Comparison of ENCODE assay signal across 25 mouse cellular contexts in the genomic region with DNA sequence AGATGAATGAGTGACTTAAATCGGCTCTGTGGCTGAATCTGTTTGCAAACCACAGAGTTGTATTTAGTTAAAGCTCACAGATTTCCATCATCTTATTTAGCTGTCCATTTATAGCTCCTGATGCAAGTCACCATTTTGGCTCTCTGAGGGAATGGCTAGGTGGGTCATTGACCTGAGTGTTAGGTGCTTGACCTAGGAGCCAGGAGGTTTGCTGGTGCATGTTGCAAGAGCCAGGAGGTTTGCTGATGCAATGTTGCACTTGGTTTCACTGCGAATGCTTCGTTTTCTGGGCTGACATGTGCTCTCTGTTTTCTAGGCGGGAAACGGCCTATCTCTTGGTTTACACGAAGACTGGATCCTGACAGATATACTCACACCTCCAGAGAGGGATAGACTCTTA. TPM values are rescaled to one million over a fixed set of nuclear protein-coding genes. Genes with fewer than 3 reads are reported as not detected.
"Had no signal": no experiment of that assay in that cellular context is flagged by ENCODE, and none has a peak within 500 bp of the region (broad histone marks: within the 10 kb centered on the region; RNA-seq: fewer than 3 reads in every experiment).

No protein-coding gene starts in this region.

- H3K9ac ChIP-seq: heart, embryonic 13.5 days; heart, embryonic 15.5 days; hindbrain, embryonic 13.5 days; hindbrain, embryonic 15.5 days; kidney, embryonic 15.5 days had no signal

- ATAC-seq: forebrain, embryonic 16.5 days; hindbrain, postnatal 0 days; intestine, embryonic 16.5 days had no signal

- H3K27me3 ChIP-seq: heart, embryonic 13.5 days; heart, embryonic 15.5 days; hindbrain, embryonic 13.5 days; hindbrain, embryonic 15.5 days; kidney, embryonic 15.5 days had no signal

- H3K36me3 ChIP-seq: heart, embryonic 13.5 days; hindbrain, embryonic 13.5 days; hindbrain, embryonic 15.5 days; kidney, embryonic 15.5 days had no signal

- DNase-seq: gastrocnemius, postnatal 14 days; gastrocnemius, postnatal 36 days; heart, adult 11 months; heart, adult 2 months; heart, postnatal 14 days; heart, postnatal 36 days; kidney, adult 11 months; kidney, adult 2 months; kidney, adult 9 months; kidney, postnatal 14 days; kidney, postnatal 36 days; layer of hippocampus, adult 9-11 months; layer of hippocampus, postnatal 36 days; left cerebral cortex, postnatal 4 days had no signal

- H3K4me1 ChIP-seq: heart, embryonic 13.5 days; hindbrain, embryonic 15.5 days; kidney, embryonic 15.5 days had no signal

- H3K9me3 ChIP-seq: heart, embryonic 13.5 days; heart, embryonic 15.5 days; hindbrain, embryonic 15.5 days; kidney, embryonic 15.5 days had no signal

- H3K4me3 ChIP-seq: heart, adult 2 months; heart, embryonic 13.5 days; heart, embryonic 15.5 days; hindbrain, embryonic 13.5 days; hindbrain, embryonic 15.5 days; kidney, embryonic 15.5 days had no signal

- H3K27ac ChIP-seq: heart, adult 2 months; heart, embryonic 13.5 days; heart, embryonic 15.5 days; hindbrain, embryonic 13.5 days; hindbrain, embryonic 15.5 days; hindbrain, postnatal 0 days; kidney, embryonic 15.5 days; kidney, postnatal 0 days had no signal

- H3K4me2 ChIP-seq: heart, embryonic 11.5 days; heart, embryonic 13.5 days; heart, embryonic 15.5 days; hindbrain, embryonic 13.5 days; hindbrain, embryonic 15.5 days; kidney, embryonic 15.5 days had no signal

RNA-seq across cellular contexts. Expression of gene Usp18, which starts 24.4 kb away (rescaled TPM):
- total RNA-seq: layer of hippocampus, postnatal 14 days; left cerebral cortex, postnatal 4 days had no signal
